Mouse (Mus musculus): ENCODE results near the gene Itgb7.

- TF ChIP-seq CTCF (IDR thresholded peaks at IDR 0.05; ENCODE audit: low read depth) (no peak), EP300 (IDR thresholded peaks at IDR 0.05; ENCODE audit: low read depth) (no peak)
Observed at GRCm38 (mm10) chr15:102203835-102204381, 27.8 kb downstream of the Itgb7 start.
